8 mouse cellular contexts compared by ENCODE assay signal in genomic region chr19:44296186-44296585, GRCm38 (mm10). TPM values are rescaled to one million over a fixed set of nuclear protein-coding genes. Genes with fewer than 3 reads are reported as not detected.
A peak's percentile ranks its signal among the peaks of the same experiment; 100 is the strongest.
DNase-seq lines count a peak whose midpoint lies in the region; ATAC-seq and TF ChIP-seq lines count a peak whose summit lies in the region.

No protein-coding gene starts in this region.

- H3K9ac ChIP-seq in kidney, embryonic 15.5 days: peak overlapping the region; percentile 56
- H3K9ac ChIP-seq in embryonic facial prominence, embryonic 12.5 days: peak overlapping the region; percentile 87

- peak overlapping the region; percentile 92 for H3K4me2 ChIP-seq in kidney, embryonic 15.5 days
- H3K4me2 ChIP-seq in embryonic facial prominence, embryonic 12.5 days (replicated peaks): peak overlapping the region; percentile 98

- H3K36me3 ChIP-seq in kidney, embryonic 15.5 days: peaks cover 58% of the 10 kb centered on the region
- H3K36me3 ChIP-seq in embryonic facial prominence, embryonic 12.5 days: peaks cover 61% of the 10 kb centered on the region
- peaks cover 65% of the 10 kb centered on the region for H3K36me3 ChIP-seq in limb, embryonic 10.5 days
- peaks cover 34% of the 10 kb centered on the region for H3K36me3 ChIP-seq in small intestine, adult 2 months (ENCODE audit: control insufficient read depth, insufficient read depth, low read length)

- H3K27me3 ChIP-seq in kidney, embryonic 15.5 days: no peaks in the 10 kb centered on the region
- no peaks in the 10 kb centered on the region for H3K27me3 ChIP-seq in embryonic facial prominence, embryonic 12.5 days
- no peaks in the 10 kb centered on the region for H3K27me3 ChIP-seq in limb, embryonic 10.5 days (ENCODE audit: low read depth, poor library complexity, severe bottlenecking)
- no peaks in the 10 kb centered on the region for H3K27me3 ChIP-seq in small intestine, adult 2 months (ENCODE audit: control insufficient read depth, insufficient read depth, low read length)

- ATAC-seq in kidney, embryonic 15.5 days (replicated peaks; ENCODE audit: low FRiP score): no peak
- no peak for ATAC-seq in embryonic facial prominence, embryonic 12.5 days (ENCODE audit: insufficient number of reproducible peaks, insufficient read depth, low FRiP score, low TSS enrichment)

- DNase-seq in kidney, adult 11 months: no peak
- no peak for DNase-seq in limb, embryonic 10.5 days (ENCODE audit: low spot score)
- DNase-seq in layer of hippocampus, postnatal 25 days (ENCODE audit: extremely low spot score in 1 of 2, low spot score in 1 of 2): no peak
- no peak for DNase-seq in kidney, postnatal 4 days
- no peak for DNase-seq in cerebellum, adult 8-10 months

- no peaks in the 10 kb centered on the region for H3K9me3 ChIP-seq in kidney, embryonic 15.5 days (replicated peaks)
- H3K9me3 ChIP-seq in embryonic facial prominence, embryonic 12.5 days: no peaks in the 10 kb centered on the region
- no peaks in the 10 kb centered on the region for H3K9me3 ChIP-seq in limb, embryonic 10.5 days (replicated peaks)

- TF ChIP-seq CTCF in small intestine, adult 2 months (IDR thresholded peaks at IDR 0.05; ENCODE audit: extremely low read depth, insufficient read length, insufficient replicate concordance, low read depth, low read length): no peak

- 20% methylated on average over 7 of the region's 7 CpGs for WGBS in kidney, embryonic 15.5 days
- WGBS in embryonic facial prominence, embryonic 12.5 days: 37% methylated on average over 7 of the region's 7 CpGs
- 55% methylated on average over 7 of the region's 7 CpGs for WGBS in limb, embryonic 10.5 days
- 47% methylated on average over 7 of the region's 7 CpGs for WGBS in small intestine, adult 2 months

- H3K27ac ChIP-seq in kidney, embryonic 15.5 days: 0 out of 2 replicates have a peak overlapping the region, but pooled peaks have one; percentile 64
- H3K27ac ChIP-seq in embryonic facial prominence, embryonic 12.5 days: peak overlapping the region; percentile 47; the same call in 1 of the 2 replicates
- H3K27ac ChIP-seq in limb, embryonic 10.5 days: no peak overlapping the region
- H3K27ac ChIP-seq in small intestine, adult 2 months (ENCODE audit: insufficient read depth, low read depth, low read length): 0 out of 2 replicates have a peak overlapping the region, but pooled peaks have one; percentile 4

- peak overlapping the region; percentile 88 for H3K4me3 ChIP-seq in kidney, embryonic 15.5 days (replicated peaks)
- H3K4me3 ChIP-seq in embryonic facial prominence, embryonic 12.5 days: peak overlapping the region; percentile 87
- peak overlapping the region; percentile 94 for H3K4me3 ChIP-seq in limb, embryonic 10.5 days
- peak overlapping the region; percentile 45 for H3K4me3 ChIP-seq in small intestine, adult 2 months (ENCODE audit: low read depth, low read length)

- H3K4me1 ChIP-seq in kidney, embryonic 15.5 days: peaks cover 82% of the 10 kb centered on the region
- H3K4me1 ChIP-seq in embryonic facial prominence, embryonic 12.5 days: peaks cover 59% of the 10 kb centered on the region
- H3K4me1 ChIP-seq in limb, embryonic 10.5 days: peaks cover 75% of the 10 kb centered on the region
- H3K4me1 ChIP-seq in small intestine, adult 2 months (ENCODE audit: control insufficient read depth, insufficient read depth, insufficient read length, low read length): peaks cover 30% of the 10 kb centered on the region

- TF ChIP-seq POLR2A in small intestine, adult 2 months (IDR thresholded peaks at IDR 0.05; ENCODE audit: low read depth, low read length): no peak

RNA-seq across cellular contexts. Expression of gene Scd2, which starts 2.7 kb away (rescaled TPM):
- 185 and 195 TPM in 2 replicates for polyA plus RNA-seq in kidney, embryonic 15.5 days (2015; fragmentation: Nextera tagmentation; extraction: Ambion mirVana)
- polyA plus RNA-seq in embryonic facial prominence, embryonic 12.5 days (2016; fragmentation: Nextera tagmentation; extraction: Ambion mirVana): 294 and 311 TPM in 2 replicates
- 324 and 335 TPM in 2 replicates for polyA plus RNA-seq in limb, embryonic 10.5 days (2016; fragmentation: Nextera tagmentation; extraction: Ambion mirVana)
- 20.5 and 23.6 TPM in 2 replicates for polyA plus RNA-seq in small intestine, adult 2 months (2012; rRNA removed)
- 100 to 1,000 TPM; 642 to 712 TPM for total RNA-seq in layer of hippocampus, postnatal 25 days (2021)

RNA-seq across cellular contexts. Expression of gene Scd4, which starts 36.7 kb away (rescaled TPM):
- polyA plus RNA-seq in kidney, embryonic 15.5 days (2015; fragmentation: Nextera tagmentation; extraction: Ambion mirVana): 0.09 and 0.10 TPM in 2 replicates
- polyA plus RNA-seq in embryonic facial prominence, embryonic 12.5 days (2016; fragmentation: Nextera tagmentation; extraction: Ambion mirVana): 0.09 TPM in 2 replicates
- 0.08 and 0.11 TPM in 2 replicates for polyA plus RNA-seq in limb, embryonic 10.5 days (2016; fragmentation: Nextera tagmentation; extraction: Ambion mirVana)
- 0.08 and 0.22 TPM in 2 replicates for polyA plus RNA-seq in small intestine, adult 2 months (2012; rRNA removed)
- total RNA-seq in layer of hippocampus, postnatal 25 days (2021): 1 to 10 TPM; 2.8 to 2.9 TPM
